Mouse (Mus musculus) liver, adult 2 months (tissue): ENCODE results near the gene Olfr937. TPM values are rescaled to one million over a fixed set of nuclear protein-coding genes. Genes with fewer than 3 reads are reported as not detected.

Experiments used
- DNase-seq: peaks from one replicate; pipeline ENCODE4 v3.0.0-alpha.2; 2011; ENCODE audit warnings: low read depth, low spot score; ENCODE audit errors: extremely low read depth
- H3K27ac ChIP-seq: fragments of 200-500 bp; replicated peaks from 2 replicates; pipeline ENCODE4 v1.5.1; 2012; ENCODE audit warnings: low read depth, mild to moderate bottlenecking, control low read depth, inconsistent platforms, low read length; ENCODE audit not compliant: insufficient read depth
- H3K27me3 ChIP-seq: fragments of 200-500 bp; 2 replicates; pipeline ENCODE4 v1.6.1; 2012; ENCODE audit warnings: mild to moderate bottlenecking, moderate library complexity, low read length, inconsistent platforms; ENCODE audit not compliant: control insufficient read depth, insufficient read depth
- H3K36me3 ChIP-seq: fragments of 200-500 bp; 2 replicates; pipeline ENCODE4 v1.6.1; 2012; ENCODE audit warnings: low read length, inconsistent platforms; ENCODE audit not compliant: control insufficient read depth, insufficient read depth
- H3K4me1 ChIP-seq: fragments of 200-500 bp; 2 replicates; pipeline ENCODE4 v1.6.1; 2011; ENCODE audit warnings: low read length; ENCODE audit not compliant: control insufficient read depth, insufficient read depth
- H3K4me3 ChIP-seq: fragments of 200-500 bp; 2 replicates; pipeline ENCODE4 v1.5.1; 2011; ENCODE audit warnings: low read depth, mild to moderate bottlenecking, control low read depth, low read length, moderate library complexity; ENCODE audit not compliant: insufficient read depth
- H3K79me2 ChIP-seq: fragments of 200-500 bp; 2 replicates; pipeline ENCODE4 v1.6.1; 2012; ENCODE audit warnings: inconsistent platforms, mild to moderate bottlenecking, low read length, moderate library complexity; ENCODE audit not compliant: control insufficient read depth, insufficient read depth
- H3K9ac ChIP-seq: fragments of 200-500 bp; 2 replicates; pipeline ENCODE4 v1.6.1; 2012; ENCODE audit warnings: low read depth, mild to moderate bottlenecking, control low read depth, inconsistent platforms, low read length
- CTCF ChIP-seq: fragments of 200-500 bp; IDR thresholded peaks from 2 replicates; pipeline ENCODE4 v1.5.1; 2011; ENCODE audit warnings: low read depth, low read length, control low read depth
- POLR2A ChIP-seq: fragments of 200-500 bp; IDR thresholded peaks from 2 replicates; pipeline ENCODE4 v1.6.1; 2011; ENCODE audit warnings: low read length, control low read depth; ENCODE audit not compliant: insufficient read depth; ENCODE audit errors: extremely low read depth
- WGBS: fragments of 180-500 bp; shearing (Covaris S2); methylation state at CpG from one replicate; pipeline ENCODE4 v1.1.7; 2018; 5-methylcytosine and 5-hydroxymethylcytosine counted together
- polyA plus RNA-seq: library from polyadenylated mRNA; depleted of rRNA; stranded (reverse); fragments of >200 nt; gene quantifications from 2 replicates; pipeline ENCODE4 v1.2.3, GENCODE M21; 2012; rRNA removed
- total RNA-seq: library from RNA; depleted of rRNA; stranded (reverse); fragments of >200 nt; gene quantifications from 2 replicates; pipeline ENCODE4 v1.2.3, GENCODE M21; 2014; rRNA removed

Olfr937 gene
- total RNA-seq = not detected in 2 replicates
- polyA plus RNA-seq = not detected in 2 replicates

GRCm38 (mm10) chr9:39064851-39065250, at the start of gene Olfr937:
Olfr937 (minus strand) TSS chr9:39064951.
- Histone ChIP-seq H3K27ac (no peak within 1 kb of the TSS), H3K4me3 (no peak within 1 kb of the TSS), H3K27me3 (no peaks in the 10 kb centered on the region), H3K4me1 (no peaks in the 10 kb centered on the region), H3K36me3 (no peaks in the 10 kb centered on the region), H3K79me2 (no peaks in the 10 kb centered on the region), H3K9ac (no peak within 1 kb of the TSS)
- TF ChIP-seq CTCF (no peak), POLR2A (no peak)
- WGBS = 62% methylated on average over 1 of the region's 1 CpGs
- no peak for DNase-seq

GRCm38 (mm10) chr9:39078787-39079186, 14.0 kb upstream of the Olfr937 start, which contains the start of gene Olfr938:
Olfr938 (minus strand) TSS chr9:39078887.
- no peak for DNase-seq
- TF ChIP-seq CTCF (no peak), POLR2A (no peak)
- Histone ChIP-seq H3K36me3 (no peaks in the 10 kb centered on the region), H3K4me1 (no peaks in the 10 kb centered on the region), H3K27me3 (no peaks in the 10 kb centered on the region), H3K27ac (no peak within 1 kb of the TSS), H3K4me3 (no peak within 1 kb of the TSS), H3K9ac (no peak within 1 kb of the TSS), H3K79me2 (no peaks in the 10 kb centered on the region)
- WGBS = 75% methylated on average over 2 of the region's 2 CpGs

- no peaks in the 10 kb centered on the region for H3K27me3 ChIP-seq
- no peak for DNase-seq
- H3K4me3 ChIP-seq = no peak within 1 kb of the TSS
- H3K4me1 ChIP-seq = no peaks in the 10 kb centered on the region
- H3K9ac ChIP-seq = no peak within 1 kb of the TSS
- H3K79me2 ChIP-seq = no peaks in the 10 kb centered on the region
- no peak within 1 kb of the TSS for H3K27ac ChIP-seq
- WGBS = 66% methylated on average over 1 of the region's 1 CpGs
- H3K36me3 ChIP-seq = no peaks in the 10 kb centered on the region
- TF ChIP-seq POLR2A (no peak), CTCF (no peak)
Observed at GRCm38 (mm10) chr9:39023277-39023676, 41.5 kb downstream of the Olfr937 start, which contains the start of gene Olfr146. Olfr146 (minus strand) TSS chr9:39023377.

Other genes starting within 250 kb of the Olfr937 start
- not detected in 2 replicates for gene Olfr923, start 238.4 kb downstream of the Olfr937 start, total RNA-seq
- not detected in 2 replicates for gene Olfr923, start 238.4 kb downstream of the Olfr937 start, polyA plus RNA-seq
- not detected in 2 replicates for gene Olfr924, start 220.5 kb downstream of the Olfr937 start, total RNA-seq
- not detected in 2 replicates for gene Olfr924, start 220.5 kb downstream of the Olfr937 start, polyA plus RNA-seq
- gene Olfr26, start 209.9 kb downstream of the Olfr937 start, total RNA-seq = not detected in 2 replicates
- gene Olfr26, start 209.9 kb downstream of the Olfr937 start, polyA plus RNA-seq = not detected in 2 replicates
- not detected in 2 replicates for gene Olfr926, start 187.8 kb downstream of the Olfr937 start, total RNA-seq
- gene Olfr926, start 187.8 kb downstream of the Olfr937 start, polyA plus RNA-seq = not detected in 2 replicates
- not detected in 2 replicates for gene Olfr930, start 135.1 kb downstream of the Olfr937 start, total RNA-seq
- not detected in 2 replicates for gene Olfr930, start 135.1 kb downstream of the Olfr937 start, polyA plus RNA-seq
- gene Olfr933, start 92.6 kb downstream of the Olfr937 start, total RNA-seq = not detected in 2 replicates
- gene Olfr933, start 92.6 kb downstream of the Olfr937 start, polyA plus RNA-seq = not detected in 2 replicates
- gene Olfr934, start 76.6 kb downstream of the Olfr937 start, total RNA-seq = not detected in 2 replicates
- gene Olfr934, start 76.6 kb downstream of the Olfr937 start, polyA plus RNA-seq = not detected in 2 replicates
- gene Olfr935, start 65.3 kb downstream of the Olfr937 start, total RNA-seq = not detected in 2 replicates
- not detected in 2 replicates for gene Olfr935, start 65.3 kb downstream of the Olfr937 start, polyA plus RNA-seq
- gene Olfr146, start 41.6 kb downstream of the Olfr937 start, total RNA-seq = not detected in 2 replicates
- not detected in 2 replicates for gene Olfr146, start 41.6 kb downstream of the Olfr937 start, polyA plus RNA-seq
- not detected in 2 replicates for gene Olfr938, start 13.9 kb upstream of the Olfr937 start, total RNA-seq
- gene Olfr938, start 13.9 kb upstream of the Olfr937 start, polyA plus RNA-seq = not detected in 2 replicates
- gene Olfr27, start 63.2 kb upstream of the Olfr937 start, total RNA-seq = not detected in 2 replicates
- not detected in 2 replicates for gene Olfr27, start 63.2 kb upstream of the Olfr937 start, polyA plus RNA-seq
- not detected in 2 replicates for gene Olfr943, start 101.4 kb upstream of the Olfr937 start, total RNA-seq
- not detected in 2 replicates for gene Olfr943, start 101.4 kb upstream of the Olfr937 start, polyA plus RNA-seq
- gene Olfr944, start 137.0 kb upstream of the Olfr937 start, total RNA-seq = not detected in 2 replicates
- not detected in 2 replicates for gene Olfr944, start 137.0 kb upstream of the Olfr937 start, polyA plus RNA-seq
- gene Olfr1537, start 185.0 kb upstream of the Olfr937 start, total RNA-seq = not detected in 2 replicates
- gene Olfr1537, start 185.0 kb upstream of the Olfr937 start, polyA plus RNA-seq = not detected in 2 replicates
- not detected in 2 replicates for gene Olfr945, start 211.9 kb upstream of the Olfr937 start, total RNA-seq
- gene Olfr945, start 211.9 kb upstream of the Olfr937 start, polyA plus RNA-seq = not detected in 2 replicates